Mouse (Mus musculus): ENCODE measurements at regions not wholly inside any gene's neighbourhood (a gene's known extent, or its start where the extent isn't known, plus 50 kb on each side); places are given as distances from the start of the nearest gene placed in this dataset.

DNA sequence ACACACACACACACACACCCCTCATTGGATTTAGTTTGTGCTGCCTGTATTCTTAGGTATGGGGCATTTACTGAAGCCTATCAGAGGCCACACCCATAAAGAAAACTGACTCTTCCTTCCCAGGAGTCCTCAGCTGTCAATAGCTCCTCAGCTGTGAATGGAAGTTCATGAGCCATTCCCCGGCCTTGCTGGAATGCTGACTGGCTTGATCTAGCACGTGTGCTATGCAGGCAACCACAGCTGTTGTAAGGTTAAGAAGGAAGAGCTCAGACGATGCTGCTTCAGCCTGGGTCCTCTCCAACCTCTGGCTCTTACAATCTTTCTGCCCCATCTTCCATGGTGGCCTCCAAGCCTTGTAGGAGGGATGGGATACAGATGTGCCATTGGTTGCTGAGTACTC is 226.7 kb downstream of the Skap2 start:
- TF ChIP-seq CTCF (conservative IDR thresholded peaks at IDR 0.05 in 1 of 2, IDR thresholded peaks at IDR 0.05 in 1 of 2; ENCODE audit: low read depth in 2 of 2, low read length in 2 of 2): no peak
- no peak for TF ChIP-seq CHD1 (IDR thresholded peaks at IDR 0.05; ENCODE audit: low read depth, low read length)
- no peak for TF ChIP-seq ELF1 (IDR thresholded peaks at IDR 0.05; ENCODE audit: low read depth, low read length)
